Comparison of ENCODE assay signal across 8 mouse cellular contexts in the genomic region with DNA sequence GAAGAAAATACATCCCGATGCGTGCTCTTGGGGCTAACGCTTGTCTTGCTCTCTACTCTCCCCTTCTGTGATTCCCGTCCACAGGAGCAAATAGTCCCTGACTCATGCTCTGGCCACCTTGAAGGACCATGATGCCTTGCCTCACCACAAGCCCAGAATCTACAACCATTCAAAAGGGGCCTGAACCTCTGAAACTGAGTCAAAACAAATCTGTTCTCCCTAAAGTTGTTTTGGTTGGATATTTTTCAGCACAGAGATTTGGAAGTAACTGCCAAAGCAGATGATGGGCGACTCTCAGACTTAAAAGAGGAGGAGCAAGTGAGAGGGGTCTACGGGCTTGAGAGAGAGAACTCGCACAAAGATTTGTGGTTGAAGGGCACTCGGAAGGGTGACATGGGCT. TPM values are rescaled to one million over a fixed set of nuclear protein-coding genes. Genes with fewer than 3 reads are reported as not detected.
DNase-seq lines count a peak whose midpoint lies in the region; ATAC-seq and TF ChIP-seq lines count a peak whose summit lies in the region.

No protein-coding gene starts in this region.

- H3K27ac ChIP-seq in cerebellum, adult 2 months (ENCODE audit: insufficient read depth, low read length), result peak overlapping the region; percentile 49; the same call in 1 of the 2 replicates
- H3K27ac ChIP-seq in thymus, adult 2 months (ENCODE audit: control insufficient read depth, insufficient read depth, low read length), result no peak overlapping the region
- H3K27ac ChIP-seq in hindbrain, postnatal 0 days, result peak overlapping the region; percentile 74
- peak overlapping the region; percentile 62 for H3K27ac ChIP-seq in midbrain, postnatal 0 days (ENCODE audit: low read depth, low read length)

- peak overlapping the region; percentile 96 for H3K4me2 ChIP-seq in hindbrain, postnatal 0 days (ENCODE audit: low read depth, low read length)
- H3K4me2 ChIP-seq in midbrain, postnatal 0 days (ENCODE audit: low read depth, low read length, poor library complexity, severe bottlenecking), result peak overlapping the region; percentile 75

- H3K4me1 ChIP-seq in cerebellum, adult 2 months (ENCODE audit: control insufficient read depth, insufficient read depth, low read length), result peaks cover 2% of the 10 kb centered on the region
- H3K4me1 ChIP-seq in thymus, adult 2 months (replicated peaks; ENCODE audit: control insufficient read depth, insufficient read depth, low read length), result peaks cover 13% of the 10 kb centered on the region
- peaks cover 8% of the 10 kb centered on the region for H3K4me1 ChIP-seq in hindbrain, postnatal 0 days (ENCODE audit: insufficient read depth, low read length)
- peaks cover 7% of the 10 kb centered on the region; the same call in 1 of the 2 replicates for H3K4me1 ChIP-seq in midbrain, postnatal 0 days (ENCODE audit: insufficient read depth, low read length)

- 11% methylated on average over 8 of the region's 8 CpGs for WGBS in cerebellum, adult 2 months
- 14% methylated on average over 8 of the region's 8 CpGs for WGBS in thymus, adult 2 months
- 22% methylated on average over 8 of the region's 8 CpGs for WGBS in hindbrain, postnatal 0 days
- WGBS in midbrain, postnatal 0 days, result 21% methylated on average over 8 of the region's 8 CpGs

- peak overlapping the region; percentile 80 for H3K9ac ChIP-seq in hindbrain, postnatal 0 days (replicated peaks; ENCODE audit: low read length)
- peak overlapping the region; percentile 79 for H3K9ac ChIP-seq in midbrain, postnatal 0 days (replicated peaks; ENCODE audit: low read length, poor library complexity, severe bottlenecking)

- DNase-seq in cerebellum, adult 2 months, result peak in 1 of 2 experiments; percentile 20
- DNase-seq in cerebellum, adult 8-10 months, result no peak
- DNase-seq in thymus, adult 2 months, result no peak
- no peak for DNase-seq in thymus, postnatal 36 days
- DNase-seq in hindbrain, postnatal 0 days (ENCODE audit: low spot score), result no peak
- no peak for DNase-seq in midbrain, postnatal 0 days (ENCODE audit: low spot score)
- no peak for DNase-seq in right cerebral cortex, postnatal 14 days
- no peak for DNase-seq in gastrocnemius, postnatal 36 days

- H3K27me3 ChIP-seq in cerebellum, adult 2 months (ENCODE audit: control insufficient read depth, insufficient read depth, low read length), result no peaks in the 10 kb centered on the region
- H3K27me3 ChIP-seq in thymus, adult 2 months (ENCODE audit: control insufficient read depth, insufficient read depth, low read length), result peaks cover 6% of the 10 kb centered on the region; the same call in 1 of the 2 replicates
- H3K27me3 ChIP-seq in hindbrain, postnatal 0 days (ENCODE audit: insufficient read depth, low read length), result no peaks in the 10 kb centered on the region
- H3K27me3 ChIP-seq in midbrain, postnatal 0 days (ENCODE audit: insufficient read depth, low read length), result no peaks in the 10 kb centered on the region

- H3K4me3 ChIP-seq in cerebellum, adult 2 months (replicated peaks; ENCODE audit: insufficient read depth, low read depth, low read length), result peak overlapping the region; percentile 86
- H3K4me3 ChIP-seq in thymus, adult 2 months (ENCODE audit: control insufficient read depth, insufficient read depth, low read length), result peak overlapping the region; percentile 87
- H3K4me3 ChIP-seq in hindbrain, postnatal 0 days (ENCODE audit: low read length), result peak overlapping the region; percentile 75
- peak overlapping the region; percentile 72 for H3K4me3 ChIP-seq in midbrain, postnatal 0 days (ENCODE audit: low read depth, low read length)

- no peaks in the 10 kb centered on the region for H3K36me3 ChIP-seq in thymus, adult 2 months (ENCODE audit: control insufficient read depth, insufficient read depth, low read length)
- no peaks in the 10 kb centered on the region for H3K36me3 ChIP-seq in hindbrain, postnatal 0 days (ENCODE audit: insufficient read depth, low read length)
- no peaks in the 10 kb centered on the region for H3K36me3 ChIP-seq in midbrain, postnatal 0 days (ENCODE audit: insufficient read depth, low read length)

- intact Hi-C loops in gastrocnemius, postnatal 36 days (cut with DNase I), result no loop called here

- no peaks in the 10 kb centered on the region for H3K9me3 ChIP-seq in hindbrain, postnatal 0 days (ENCODE audit: low read length)
- no peaks in the 10 kb centered on the region for H3K9me3 ChIP-seq in midbrain, postnatal 0 days (ENCODE audit: low read length)

- ATAC-seq in hindbrain, postnatal 0 days, result no peak
- no peak; the same call in 1 of the 2 replicates for ATAC-seq in midbrain, postnatal 0 days (ENCODE audit: low FRiP score)

- TF ChIP-seq POLR2A in cerebellum, adult 2 months (IDR thresholded peaks at IDR 0.05; ENCODE audit: borderline replicate concordance, insufficient read depth, low read length), result no peak
- no peak for TF ChIP-seq POLR2A in thymus, adult 2 months (IDR thresholded peaks at IDR 0.05; ENCODE audit: control insufficient read depth, extremely low read depth, insufficient read depth, low read length, poor library complexity)

- no peak for TF ChIP-seq CTCF in cerebellum, adult 2 months (IDR thresholded peaks at IDR 0.05; ENCODE audit: borderline replicate concordance, insufficient read depth, low read depth, low read length)
- no peak for TF ChIP-seq CTCF in thymus, adult 2 months (IDR thresholded peaks at IDR 0.05; ENCODE audit: borderline replicate concordance, control insufficient read depth, extremely low read depth, insufficient read depth, low read length, poor library complexity)
- TF ChIP-seq CTCF in hindbrain, postnatal 0 days (IDR thresholded peaks at IDR 0.05; ENCODE audit: low read depth), result no peak
- no peak for TF ChIP-seq CTCF in midbrain, postnatal 0 days (IDR thresholded peaks at IDR 0.05)

RNA-seq across cellular contexts. Expression of a gene that starts 0.5 kb away (rescaled TPM):
- 25.2 and 27.4 TPM in 2 replicates for polyA plus RNA-seq in cerebellum, adult 2 months (2012; rRNA removed)
- 6.7 and 11.1 TPM in 2 replicates for polyA plus RNA-seq in thymus, adult 2 months (2012; rRNA removed)
- 29.7 and 40.0 TPM in 2 replicates for total RNA-seq in hindbrain, postnatal 0 days (2014; rRNA removed)
- polyA plus RNA-seq in hindbrain, postnatal 0 days (2015; fragmentation: Nextera tagmentation; extraction: Ambion mirVana), result 132 and 135 TPM in 2 replicates
- total RNA-seq in midbrain, postnatal 0 days (2014; rRNA removed), result 24.3 and 38.3 TPM in 2 replicates
- polyA plus RNA-seq in midbrain, postnatal 0 days (2015; fragmentation: Nextera tagmentation; extraction: Ambion mirVana), result 106 and 113 TPM in 2 replicates
- total RNA-seq in gastrocnemius, postnatal 36 days (2021), result 10 to 100 TPM; 31.5 TPM

RNA-seq across cellular contexts. Expression of a gene that starts 0.6 kb away (rescaled TPM):
- 8.1 and 8.5 TPM in 2 replicates for polyA plus RNA-seq in cerebellum, adult 2 months (2012; rRNA removed)
- 0.51 and 0.86 TPM in 2 replicates for polyA plus RNA-seq in thymus, adult 2 months (2012; rRNA removed)
- 10.8 and 13.8 TPM in 2 replicates for total RNA-seq in hindbrain, postnatal 0 days (2014; rRNA removed)
- polyA plus RNA-seq in hindbrain, postnatal 0 days (2015; fragmentation: Nextera tagmentation; extraction: Ambion mirVana), result 42.4 and 43.1 TPM in 2 replicates
- 20.3 and 20.4 TPM in 2 replicates for total RNA-seq in midbrain, postnatal 0 days (2014; rRNA removed)
- 52.6 and 52.9 TPM in 2 replicates for polyA plus RNA-seq in midbrain, postnatal 0 days (2015; fragmentation: Nextera tagmentation; extraction: Ambion mirVana)
- 1 to 10 TPM in 1 of 2 experiments, under 1 TPM in 1; 0.97 to 1.2 TPM for total RNA-seq in gastrocnemius, postnatal 36 days (2021)

RNA-seq across cellular contexts. Expression of a gene that starts 26.7 kb away (rescaled TPM):
- polyA plus RNA-seq in cerebellum, adult 2 months (2012; rRNA removed), result 0.11 and 0.19 TPM in 2 replicates
- polyA plus RNA-seq in thymus, adult 2 months (2012; rRNA removed), result 0.12 and 0.22 TPM in 2 replicates
- 0.31 and 2.3 TPM in 2 replicates for total RNA-seq in hindbrain, postnatal 0 days (2014; rRNA removed)
- 0.85 and 0.96 TPM in 2 replicates for polyA plus RNA-seq in hindbrain, postnatal 0 days (2015; fragmentation: Nextera tagmentation; extraction: Ambion mirVana)
- total RNA-seq in midbrain, postnatal 0 days (2014; rRNA removed), result 0.33 and 2.5 TPM in 2 replicates
- polyA plus RNA-seq in midbrain, postnatal 0 days (2015; fragmentation: Nextera tagmentation; extraction: Ambion mirVana), result 0.41 and 0.43 TPM in 2 replicates
- total RNA-seq in gastrocnemius, postnatal 36 days (2021), result under 1 TPM; 0.33 to 0.67 TPM
